Mouse (Mus musculus): Measurements from ENCODE around the gene Klhl22.

DNA sequence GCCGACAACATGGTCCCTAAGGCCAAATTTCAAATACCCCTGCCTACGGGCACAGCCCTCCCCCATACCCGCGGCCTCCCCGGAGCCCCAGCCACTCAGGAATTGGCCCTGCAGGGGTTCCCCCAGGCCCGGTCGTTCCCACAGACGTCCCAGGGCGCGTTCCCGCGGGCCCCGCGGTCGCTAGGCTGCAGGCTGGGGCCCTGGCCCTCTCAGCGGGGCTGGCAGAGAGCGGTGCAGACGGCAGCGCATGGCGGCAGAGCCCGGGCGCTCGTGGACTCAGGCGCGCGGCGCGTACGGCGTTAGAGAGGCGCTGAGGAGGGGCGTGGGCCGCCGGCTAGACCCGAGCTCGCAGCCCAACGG is 73.9 kb downstream of the Klhl22 start:
- no peak for TF ChIP-seq CTCF (IDR thresholded peaks at IDR 0.05; ENCODE audit: borderline replicate concordance, control insufficient read depth, extremely low read depth, insufficient read depth, low read length, poor library complexity)
- TF ChIP-seq POLR2A (IDR thresholded peaks at IDR 0.05; ENCODE audit: control insufficient read depth, extremely low read depth, insufficient read depth, low read length, poor library complexity) = no peak

All from thymus, adult 2 months (tissue).